Mouse (Mus musculus): ENCODE data around the gene Stk35. TPM values are rescaled to one million over a fixed set of nuclear protein-coding genes. Genes with fewer than 3 reads are reported as not detected.
A peak's percentile ranks its signal among the peaks of the same experiment; 100 is the strongest.

Stk35 gene
- total and polyA plus RNA-seq, 2 experiments from 2014 or later, result 4.4 to 14.8 TPM

- no peak for TF ChIP-seq CTCF (IDR thresholded peaks at IDR 0.05; ENCODE audit: low read depth)
- H3K4me3 ChIP-seq (ENCODE audit: low read depth, low read length), result no peak overlapping the region
- peak; percentile 83 for ATAC-seq
- H3K4me2 ChIP-seq (ENCODE audit: low read depth), result no peak overlapping the region
- DNase-seq, result peak; percentile 57
- H3K9ac ChIP-seq, result no peak overlapping the region
- WGBS, result 56% methylated on average over 4 of the region's 4 CpGs
- H3K27ac ChIP-seq (ENCODE audit: low read depth, low read length), result no peak overlapping the region
- H3K4me1 ChIP-seq (ENCODE audit: insufficient read depth), result no peaks in the 10 kb centered on the region
- H3K27me3 ChIP-seq (ENCODE audit: insufficient read depth, low read length), result no peaks in the 10 kb centered on the region
- no peaks in the 10 kb centered on the region for H3K36me3 ChIP-seq (ENCODE audit: insufficient read depth)
- no peaks in the 10 kb centered on the region for H3K9me3 ChIP-seq (ENCODE audit: low read length)
Observed at GRCm38 (mm10) chr2:129851512-129851911, 51.2 kb downstream of the Stk35 start.

- no peak overlapping the region for H3K4me3 ChIP-seq (ENCODE audit: low read depth, low read length)
- no peak overlapping the region for H3K4me2 ChIP-seq (ENCODE audit: low read depth)
- H3K36me3 ChIP-seq (ENCODE audit: insufficient read depth), result no peaks in the 10 kb centered on the region
- no peaks in the 10 kb centered on the region for H3K4me1 ChIP-seq (ENCODE audit: insufficient read depth)
- H3K27me3 ChIP-seq (ENCODE audit: insufficient read depth, low read length), result no peaks in the 10 kb centered on the region
- 74% methylated on average over 5 of the region's 5 CpGs for WGBS
- H3K9me3 ChIP-seq (ENCODE audit: low read length), result no peaks in the 10 kb centered on the region
- ATAC-seq, result no peak
- no peak for TF ChIP-seq CTCF (IDR thresholded peaks at IDR 0.05; ENCODE audit: low read depth)
- no peak for DNase-seq
- H3K9ac ChIP-seq, result no peak overlapping the region
- no peak overlapping the region for H3K27ac ChIP-seq (ENCODE audit: low read depth, low read length)
Observed at GRCm38 (mm10) chr2:129863256-129863655, 62.9 kb downstream of the Stk35 start.

- Histone ChIP-seq H3K36me3 (ENCODE audit: insufficient read depth) (no peaks in the 10 kb centered on the region), H3K9ac (no peak overlapping the region), H3K27me3 (ENCODE audit: insufficient read depth, low read length) (no peaks in the 10 kb centered on the region), H3K4me3 (ENCODE audit: low read depth, low read length) (no peak overlapping the region), H3K27ac (ENCODE audit: low read depth, low read length) (no peak overlapping the region), H3K9me3 (ENCODE audit: low read length) (no peaks in the 10 kb centered on the region), H3K4me1 (ENCODE audit: insufficient read depth) (no peaks in the 10 kb centered on the region), H3K4me2 (ENCODE audit: low read depth) (no peak overlapping the region)
- DNase-seq (no peak), ATAC-seq (peak; percentile 14; the same call in 1 of the 2 replicates)
- TF ChIP-seq CTCF (IDR thresholded peaks at IDR 0.05; ENCODE audit: low read depth), result no peak
- 64% methylated on average over 3 of the region's 3 CpGs for WGBS
Observed at GRCm38 (mm10) chr2:129864958-129865357, 64.6 kb downstream of the Stk35 start.

- ATAC-seq, result no peak
- H3K27me3 ChIP-seq (ENCODE audit: insufficient read depth, low read length), result no peaks in the 10 kb centered on the region
- H3K27ac ChIP-seq (ENCODE audit: low read depth, low read length), result no peak overlapping the region
- H3K4me3 ChIP-seq (ENCODE audit: low read depth, low read length), result no peak overlapping the region
- TF ChIP-seq CTCF (IDR thresholded peaks at IDR 0.05; ENCODE audit: low read depth), result no peak
- no peak overlapping the region for H3K4me2 ChIP-seq (ENCODE audit: low read depth)
- no peaks in the 10 kb centered on the region for H3K36me3 ChIP-seq (ENCODE audit: insufficient read depth)
- 91% methylated on average over 5 of the region's 5 CpGs for WGBS
- no peaks in the 10 kb centered on the region for H3K9me3 ChIP-seq (ENCODE audit: low read length)
- no peak overlapping the region for H3K9ac ChIP-seq
- no peaks in the 10 kb centered on the region for H3K4me1 ChIP-seq (ENCODE audit: insufficient read depth)
- no peak for DNase-seq
Observed at GRCm38 (mm10) chr2:129869151-129869550, 68.8 kb downstream of the Stk35 start.

GRCm38 (mm10) chr2:129871246-129871645 lies 70.9 kb downstream of the Stk35 start:
- DNase-seq, result no peak
- Histone ChIP-seq H3K27me3 (ENCODE audit: insufficient read depth, low read length) (no peaks in the 10 kb centered on the region), H3K9me3 (ENCODE audit: low read length) (no peaks in the 10 kb centered on the region), H3K36me3 (ENCODE audit: insufficient read depth) (no peaks in the 10 kb centered on the region), H3K4me3 (ENCODE audit: low read depth, low read length) (no peak overlapping the region), H3K9ac (no peak overlapping the region), H3K4me1 (ENCODE audit: insufficient read depth) (no peaks in the 10 kb centered on the region), H3K4me2 (ENCODE audit: low read depth) (no peak overlapping the region), H3K27ac (ENCODE audit: low read depth, low read length) (no peak overlapping the region)
- 89% methylated on average over 5 of the region's 5 CpGs for WGBS
- no peak for ATAC-seq
- no peak for TF ChIP-seq CTCF (IDR thresholded peaks at IDR 0.05; ENCODE audit: low read depth)

- Histone ChIP-seq H3K36me3 (ENCODE audit: insufficient read depth) (no peaks in the 10 kb centered on the region), H3K27me3 (ENCODE audit: insufficient read depth, low read length) (no peaks in the 10 kb centered on the region), H3K27ac (ENCODE audit: low read depth, low read length) (no peak overlapping the region), H3K4me3 (ENCODE audit: low read depth, low read length) (no peak overlapping the region), H3K4me1 (ENCODE audit: insufficient read depth) (no peaks in the 10 kb centered on the region), H3K4me2 (ENCODE audit: low read depth) (no peak overlapping the region), H3K9ac (no peak overlapping the region), H3K9me3 (ENCODE audit: low read length) (no peaks in the 10 kb centered on the region)
- ATAC-seq, result no peak
- TF ChIP-seq CTCF (IDR thresholded peaks at IDR 0.05; ENCODE audit: low read depth), result no peak
- 77% methylated on average over 7 of the region's 7 CpGs for WGBS
- no peak for DNase-seq
Observed at GRCm38 (mm10) chr2:129872071-129872470, 71.8 kb downstream of the Stk35 start.

GRCm38 (mm10) chr2:129873489-129873888 lies 73.2 kb downstream of the Stk35 start:
- ATAC-seq, result peak; percentile 94
- no peak overlapping the region for H3K4me3 ChIP-seq (ENCODE audit: low read depth, low read length)
- H3K9ac ChIP-seq, result no peak overlapping the region
- H3K27ac ChIP-seq (ENCODE audit: low read depth, low read length), result no peak overlapping the region
- H3K4me2 ChIP-seq (ENCODE audit: low read depth), result no peak overlapping the region
- 0% methylated on average over 5 of the region's 5 CpGs for WGBS
- TF ChIP-seq CTCF (IDR thresholded peaks at IDR 0.05; ENCODE audit: low read depth), result peak; percentile 98
- no peaks in the 10 kb centered on the region for H3K4me1 ChIP-seq (ENCODE audit: insufficient read depth)
- no peaks in the 10 kb centered on the region for H3K27me3 ChIP-seq (ENCODE audit: insufficient read depth, low read length)
- no peaks in the 10 kb centered on the region for H3K9me3 ChIP-seq (ENCODE audit: low read length)
- no peaks in the 10 kb centered on the region for H3K36me3 ChIP-seq (ENCODE audit: insufficient read depth)
- DNase-seq, result peak; percentile 90

- no peak overlapping the region for H3K4me2 ChIP-seq (ENCODE audit: low read depth)
- ATAC-seq (peak; percentile 15; the same call in 1 of the 2 replicates), DNase-seq (peak; percentile 34)
- WGBS, result 23% methylated on average over 9 of the region's 9 CpGs
- no peaks in the 10 kb centered on the region for H3K9me3 ChIP-seq (ENCODE audit: low read length)
- H3K4me3 ChIP-seq (ENCODE audit: low read depth, low read length), result no peak overlapping the region
- H3K9ac ChIP-seq, result no peak overlapping the region
- H3K27ac ChIP-seq (ENCODE audit: low read depth, low read length), result no peak overlapping the region
- H3K36me3 ChIP-seq (ENCODE audit: insufficient read depth), result no peaks in the 10 kb centered on the region
- no peaks in the 10 kb centered on the region for H3K4me1 ChIP-seq (ENCODE audit: insufficient read depth)
- no peaks in the 10 kb centered on the region for H3K27me3 ChIP-seq (ENCODE audit: insufficient read depth, low read length)
- TF ChIP-seq CTCF (IDR thresholded peaks at IDR 0.05; ENCODE audit: low read depth), result no peak
Observed at GRCm38 (mm10) chr2:129874084-129874483, 73.8 kb downstream of the Stk35 start.

Data from forebrain, postnatal 0 days (tissue).